Mouse (Mus musculus): ENCODE results near the gene Apc2. TPM values are rescaled to one million over a fixed set of nuclear protein-coding genes. Genes with fewer than 3 reads are reported as not detected.

Apc2 gene
- polyA plus RNA-seq, 1 experiment from 2014 or later: 0.96 TPM

DNA sequence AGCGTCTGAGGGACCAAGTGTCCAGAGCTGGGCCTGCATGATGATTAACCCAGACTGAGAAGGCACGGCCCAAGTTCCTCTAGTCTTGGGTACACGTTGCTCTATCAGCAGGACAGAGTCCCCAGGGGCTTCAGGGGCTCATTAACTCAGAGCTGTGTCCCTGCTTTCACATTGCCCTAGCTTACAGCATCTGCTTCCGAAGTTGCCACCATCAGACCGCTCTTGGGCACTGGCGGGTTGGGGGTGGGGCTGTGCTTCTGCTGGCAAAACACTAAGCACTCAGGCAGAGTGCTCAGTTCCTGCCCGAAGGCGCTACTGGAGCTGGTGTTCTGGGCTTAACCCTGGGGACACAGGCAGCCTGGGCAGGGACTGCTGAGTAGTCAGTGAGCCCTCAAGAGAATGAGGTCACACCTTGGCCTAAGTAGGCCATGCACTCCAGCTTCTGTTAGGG, 13.8 kb upstream of the Apc2 start:
- H3K4me3 ChIP-seq: no peak overlapping the region
- H3K4me2 ChIP-seq: no peak overlapping the region
- no peak overlapping the region for H3K9ac ChIP-seq
- peak; percentile 44 for ATAC-seq (replicated peaks; ENCODE audit: insufficient number of reproducible peaks, insufficient read depth, low FRiP score, low read depth)
- H3K36me3 ChIP-seq: peaks cover 80% of the 10 kb centered on the region
- peak overlapping the region; percentile 70 for H3K27ac ChIP-seq
- no peaks in the 10 kb centered on the region for H3K9me3 ChIP-seq (replicated peaks)
- H3K4me1 ChIP-seq (replicated peaks): peaks cover 25% of the 10 kb centered on the region
- WGBS: 65% methylated on average over 8 of the region's 8 CpGs
- H3K27me3 ChIP-seq: no peaks in the 10 kb centered on the region

DNA sequence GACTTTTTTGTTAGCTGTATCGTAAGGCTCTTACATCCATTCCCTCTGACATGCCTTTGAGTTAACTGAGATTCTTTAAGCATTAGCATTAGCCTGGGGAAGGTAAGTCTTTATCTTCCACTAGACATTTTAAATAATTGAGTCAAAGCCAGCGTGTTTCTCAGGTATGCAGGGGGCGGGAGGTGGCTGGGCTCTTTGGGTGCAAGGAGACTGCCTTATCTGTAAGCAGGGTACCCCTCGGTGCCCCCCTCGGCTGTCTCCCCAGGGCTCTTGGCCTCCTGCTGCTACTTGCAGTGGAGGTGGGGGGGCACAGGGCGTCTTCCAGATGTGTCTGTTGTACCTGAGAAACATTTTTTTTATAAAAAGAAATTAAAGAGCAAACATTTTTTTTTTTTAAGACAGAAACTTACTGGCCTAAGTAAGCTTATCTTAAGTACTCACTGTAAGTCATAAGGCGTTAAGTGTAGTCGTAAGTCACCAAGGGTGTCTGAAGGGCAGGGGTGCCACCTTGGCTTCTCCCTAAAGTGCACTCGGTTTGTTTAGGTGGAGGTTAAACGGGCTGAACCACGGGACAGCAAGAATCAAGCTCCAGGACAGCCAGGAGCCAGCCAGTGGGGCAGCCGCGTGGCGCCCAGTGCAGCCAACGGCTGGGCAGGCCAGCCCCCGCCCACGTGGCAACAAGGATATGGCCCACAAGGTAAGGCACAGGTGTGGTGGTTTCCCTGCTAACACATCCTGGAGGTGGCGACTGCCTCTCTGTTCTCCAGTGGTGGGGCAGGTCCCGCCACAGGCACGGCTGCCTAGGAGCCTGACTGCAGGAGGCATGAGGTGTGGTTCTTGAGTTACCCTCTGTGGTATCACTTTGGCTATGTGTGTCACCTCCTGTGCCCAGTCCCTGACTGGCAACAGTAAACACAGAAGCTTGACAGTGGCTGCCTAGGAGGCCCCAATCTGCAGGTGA, 13.0 kb upstream of the Apc2 start:
- Histone ChIP-seq H3K4me3 (no peak overlapping the region), H3K4me1 (replicated peaks) (peaks cover 25% of the 10 kb centered on the region), H3K9ac (no peak overlapping the region), H3K36me3 (peaks cover 78% of the 10 kb centered on the region), H3K9me3 (replicated peaks) (no peaks in the 10 kb centered on the region), H3K4me2 (no peak overlapping the region), H3K27ac (peak overlapping the region; percentile 70), H3K27me3 (no peaks in the 10 kb centered on the region)
- WGBS: 80% methylated on average over 20 of the region's 20 CpGs
- no peak for ATAC-seq (replicated peaks; ENCODE audit: insufficient number of reproducible peaks, insufficient read depth, low FRiP score, low read depth)

DNA sequence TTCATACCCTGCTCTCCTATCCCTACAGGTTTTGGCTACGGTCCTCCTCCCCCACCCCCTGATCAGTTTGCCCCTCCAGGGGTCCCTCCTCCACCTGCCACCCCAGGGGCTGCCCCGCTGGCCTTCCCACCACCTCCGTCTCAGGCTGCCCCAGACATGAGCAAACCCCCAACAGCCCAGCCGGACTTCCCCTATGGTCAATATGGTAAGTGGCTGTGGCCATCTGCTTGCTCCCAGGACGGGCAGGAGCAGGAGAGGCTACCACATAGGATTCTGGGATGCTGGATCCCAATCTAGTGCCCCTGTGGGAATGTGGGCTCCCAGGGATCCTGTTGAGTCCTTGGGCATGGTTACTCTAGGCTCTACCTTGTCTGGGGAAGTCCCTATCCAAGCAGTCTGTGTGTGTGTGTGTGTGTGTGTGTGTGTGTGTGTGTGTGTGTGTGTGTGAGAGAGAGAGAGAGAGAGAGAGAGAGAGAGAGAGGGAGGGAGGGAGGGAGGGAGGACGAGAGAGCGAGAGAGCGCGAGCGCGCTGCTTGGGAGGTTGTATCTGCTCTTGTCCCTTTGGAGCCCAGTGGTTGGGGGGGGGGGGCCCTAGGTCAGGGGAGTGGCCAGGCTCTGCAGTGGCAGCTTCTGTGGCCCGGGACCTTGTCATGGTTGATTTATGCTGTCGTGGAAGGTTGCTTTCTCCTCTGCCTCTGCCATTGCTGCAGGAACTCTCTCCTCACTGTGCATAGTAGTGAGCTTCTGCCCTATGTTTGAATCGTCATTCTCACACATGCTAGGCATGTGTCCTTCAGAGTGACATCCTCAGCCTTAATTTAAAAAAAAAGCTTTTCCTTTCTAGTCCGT, 10.3 kb upstream of the Apc2 start:
- Histone ChIP-seq H3K36me3 (peaks cover 64% of the 10 kb centered on the region), H3K27me3 (no peaks in the 10 kb centered on the region), H3K9ac (no peak overlapping the region), H3K4me3 (no peak overlapping the region), H3K9me3 (replicated peaks) (no peaks in the 10 kb centered on the region), H3K4me1 (replicated peaks) (peaks cover 24% of the 10 kb centered on the region), H3K4me2 (no peak overlapping the region), H3K27ac (no peak overlapping the region)
- no peak for ATAC-seq (replicated peaks; ENCODE audit: insufficient number of reproducible peaks, insufficient read depth, low FRiP score, low read depth)
- WGBS: 70% methylated on average over 9 of the region's 15 CpGs

DNA sequence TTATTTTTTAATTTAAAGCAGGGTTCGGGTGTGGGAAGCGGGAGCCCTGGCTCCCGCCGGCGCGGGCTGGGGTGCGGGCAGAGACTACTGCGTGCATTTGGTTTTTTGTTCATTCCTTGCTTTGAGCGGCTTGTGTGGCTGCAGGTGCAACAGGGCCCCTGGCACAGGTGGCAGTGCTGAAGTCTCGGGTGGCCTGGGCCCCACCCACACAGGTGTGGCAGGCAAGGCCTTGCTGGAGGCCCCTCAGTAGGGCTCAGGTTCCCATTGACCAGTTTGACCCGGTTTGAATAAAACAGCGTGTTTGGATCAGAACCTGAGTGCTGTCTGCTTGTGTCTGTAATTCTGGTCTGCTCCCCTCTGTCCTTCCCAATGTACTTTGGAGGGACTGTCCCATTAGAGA, 7.7 kb upstream of the Apc2 start:
- no peak for ATAC-seq (replicated peaks; ENCODE audit: insufficient number of reproducible peaks, insufficient read depth, low FRiP score, low read depth)
- no peak overlapping the region for H3K27ac ChIP-seq
- WGBS: 93% methylated on average over 12 of the region's 12 CpGs
- peaks cover 6% of the 10 kb centered on the region for H3K4me1 ChIP-seq (replicated peaks)
- H3K4me3 ChIP-seq: no peak overlapping the region
- peaks cover 54% of the 10 kb centered on the region for H3K36me3 ChIP-seq
- no peaks in the 10 kb centered on the region for H3K27me3 ChIP-seq
- no peaks in the 10 kb centered on the region for H3K9me3 ChIP-seq (replicated peaks)
- no peak overlapping the region for H3K4me2 ChIP-seq
- no peak overlapping the region for H3K9ac ChIP-seq

DNA sequence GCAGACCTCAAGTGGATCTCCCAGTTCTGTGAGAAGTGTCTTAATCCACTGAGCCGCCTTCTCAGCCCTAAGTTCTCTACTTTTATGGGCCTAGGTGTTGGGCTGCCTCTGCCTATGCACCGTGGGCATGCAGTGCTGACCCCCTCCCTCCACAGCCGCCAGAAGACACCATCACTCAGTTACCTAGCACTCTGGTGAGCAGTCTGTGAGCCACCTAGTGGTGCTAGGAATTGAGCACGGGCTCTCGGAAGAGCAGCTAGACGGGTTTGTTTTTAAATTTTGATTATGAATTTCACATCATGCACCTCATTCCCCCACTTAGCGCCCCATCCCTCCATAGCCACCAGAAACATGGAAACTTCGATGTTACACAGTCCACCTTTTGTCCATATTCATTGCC, 7.1 kb upstream of the Apc2 start:
- Histone ChIP-seq H3K9me3 (replicated peaks) (no peaks in the 10 kb centered on the region), H3K4me3 (no peak overlapping the region), H3K9ac (no peak overlapping the region), H3K4me2 (no peak overlapping the region), H3K4me1 (replicated peaks) (peaks cover 11% of the 10 kb centered on the region), H3K36me3 (peaks cover 52% of the 10 kb centered on the region), H3K27me3 (no peaks in the 10 kb centered on the region), H3K27ac (no peak overlapping the region)
- WGBS: 68% methylated on average over 8 of the region's 8 CpGs
- no peak for ATAC-seq (replicated peaks; ENCODE audit: insufficient number of reproducible peaks, insufficient read depth, low FRiP score, low read depth)

DNA sequence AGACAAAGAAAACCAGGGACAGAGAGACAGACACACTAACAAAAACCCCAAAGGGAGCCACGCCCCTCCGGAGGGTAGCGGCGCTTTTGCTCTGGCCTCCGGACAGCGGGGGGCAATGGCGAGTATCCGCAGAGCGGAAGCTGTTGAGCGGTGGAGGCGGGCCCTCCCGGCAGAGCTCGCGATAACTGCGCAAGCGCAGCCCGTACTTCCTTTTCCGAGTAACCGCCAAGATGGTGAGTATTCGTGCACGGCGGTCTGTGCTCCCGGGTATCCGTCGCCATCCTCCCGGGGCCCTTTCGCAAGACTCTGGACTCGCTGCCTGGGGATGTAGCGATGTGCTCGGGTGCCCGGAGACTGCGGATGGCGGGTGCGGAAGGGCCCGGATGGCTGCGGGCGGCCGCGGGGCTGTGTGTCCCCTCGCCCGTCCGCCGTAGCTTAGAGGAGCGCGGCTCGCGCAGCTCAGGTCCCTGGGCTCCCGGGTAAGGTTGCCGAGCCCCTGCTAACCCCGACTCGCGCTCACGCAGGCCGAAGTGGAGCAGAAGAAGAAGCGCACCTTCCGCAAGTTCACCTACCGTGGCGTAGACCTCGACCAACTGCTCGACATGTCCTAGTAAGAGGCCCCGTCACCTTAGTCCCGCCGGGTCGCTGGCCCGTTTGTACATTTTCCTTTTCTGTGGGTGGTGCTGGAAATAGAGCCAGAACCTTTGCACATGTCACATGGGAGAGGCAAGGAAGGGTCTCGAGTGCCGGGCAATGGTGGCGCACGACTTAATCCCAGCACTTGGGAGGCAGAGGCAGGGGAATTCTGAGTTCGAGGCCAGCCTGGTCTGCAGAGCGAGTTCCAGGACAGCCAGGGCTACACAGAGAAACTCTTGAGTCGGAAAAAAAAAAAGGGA, 3.3 kb upstream of the Apc2 start, which contains the start of gene Rps15:
Gene Rps15 (plus strand): TSS at position 203 of the 896 bp plus-strand sequence.
- Histone ChIP-seq H3K9ac (peak within 1 kb of the TSS; percentile 95), H3K27me3 (peaks cover 11% of the 10 kb centered on the region), H3K4me1 (replicated peaks) (peaks cover 39% of the 10 kb centered on the region), H3K4me3 (peak within 1 kb of the TSS; percentile 83), H3K4me2 (peak within 1 kb of the TSS; percentile 78), H3K27ac (peak within 1 kb of the TSS; percentile 83), H3K36me3 (peaks cover 28% of the 10 kb centered on the region), H3K9me3 (replicated peaks) (no peaks in the 10 kb centered on the region)
- ATAC-seq (replicated peaks; ENCODE audit: insufficient number of reproducible peaks, insufficient read depth, low FRiP score, low read depth): peak; percentile 92
- WGBS: under 1% methylated on average over 72 of the region's 72 CpGs

DNA sequence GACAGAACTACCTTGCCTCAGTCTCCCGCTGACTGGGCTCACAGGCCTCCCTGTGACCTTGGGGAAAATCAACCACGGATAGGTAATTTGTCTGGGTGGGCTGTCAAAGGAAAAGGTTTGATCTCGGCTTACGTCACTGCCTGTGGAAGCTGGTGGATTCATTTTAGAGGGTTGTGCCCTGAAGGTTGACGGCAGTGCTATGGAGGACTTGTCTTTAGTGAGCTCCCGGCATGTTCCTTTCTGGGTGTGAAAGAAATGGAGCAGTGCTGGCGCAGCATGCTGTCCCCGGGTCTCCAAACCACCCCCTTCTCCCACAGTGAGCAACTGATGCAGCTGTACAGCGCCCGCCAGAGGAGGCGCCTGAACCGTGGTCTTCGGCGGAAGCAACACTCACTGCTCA, 2.5 kb upstream of the Apc2 start:
- Histone ChIP-seq H3K27ac (peak overlapping the region; percentile 83), H3K36me3 (peaks cover 21% of the 10 kb centered on the region; the same call in 1 of the 2 replicates), H3K4me3 (peak overlapping the region; percentile 83), H3K9ac (peak overlapping the region; percentile 95), H3K9me3 (replicated peaks) (no peaks in the 10 kb centered on the region), H3K4me1 (replicated peaks) (peaks cover 40% of the 10 kb centered on the region), H3K27me3 (peaks cover 19% of the 10 kb centered on the region), H3K4me2 (peak overlapping the region; percentile 78)
- ATAC-seq (replicated peaks; ENCODE audit: insufficient number of reproducible peaks, insufficient read depth, low FRiP score, low read depth): no peak
- 24% methylated on average over 14 of the region's 14 CpGs for WGBS

DNA sequence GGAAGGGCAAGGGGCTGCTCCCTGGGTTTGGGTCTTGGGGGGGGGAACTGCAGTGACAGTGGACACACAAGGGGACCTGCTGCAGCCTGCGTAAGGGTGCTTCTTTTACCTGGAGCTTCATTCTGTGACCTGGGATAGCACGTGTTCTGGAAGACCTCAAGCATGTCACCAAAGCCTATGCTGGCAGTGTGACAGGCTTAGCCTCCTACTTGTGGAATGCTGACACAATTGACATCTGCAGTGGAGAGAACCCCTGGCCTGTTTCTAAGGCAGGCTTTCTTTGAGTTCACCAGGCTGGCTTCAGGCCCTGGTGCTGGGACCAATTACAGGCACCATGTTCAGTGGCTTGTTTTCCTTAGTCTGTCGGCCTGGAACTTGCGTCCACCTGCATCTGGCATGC, 1.5 kb upstream of the Apc2 start:
- H3K9me3 ChIP-seq (replicated peaks): no peaks in the 10 kb centered on the region
- peaks cover 40% of the 10 kb centered on the region for H3K4me1 ChIP-seq (replicated peaks)
- H3K4me3 ChIP-seq: no peak overlapping the region
- H3K9ac ChIP-seq: no peak overlapping the region
- H3K4me2 ChIP-seq: no peak overlapping the region
- ATAC-seq (replicated peaks; ENCODE audit: insufficient number of reproducible peaks, insufficient read depth, low FRiP score, low read depth): no peak
- H3K36me3 ChIP-seq: peaks cover 15% of the 10 kb centered on the region; the same call in 1 of the 2 replicates
- WGBS: 64% methylated on average over 4 of the region's 4 CpGs
- H3K27ac ChIP-seq: no peak overlapping the region
- H3K27me3 ChIP-seq: peaks cover 29% of the 10 kb centered on the region

DNA sequence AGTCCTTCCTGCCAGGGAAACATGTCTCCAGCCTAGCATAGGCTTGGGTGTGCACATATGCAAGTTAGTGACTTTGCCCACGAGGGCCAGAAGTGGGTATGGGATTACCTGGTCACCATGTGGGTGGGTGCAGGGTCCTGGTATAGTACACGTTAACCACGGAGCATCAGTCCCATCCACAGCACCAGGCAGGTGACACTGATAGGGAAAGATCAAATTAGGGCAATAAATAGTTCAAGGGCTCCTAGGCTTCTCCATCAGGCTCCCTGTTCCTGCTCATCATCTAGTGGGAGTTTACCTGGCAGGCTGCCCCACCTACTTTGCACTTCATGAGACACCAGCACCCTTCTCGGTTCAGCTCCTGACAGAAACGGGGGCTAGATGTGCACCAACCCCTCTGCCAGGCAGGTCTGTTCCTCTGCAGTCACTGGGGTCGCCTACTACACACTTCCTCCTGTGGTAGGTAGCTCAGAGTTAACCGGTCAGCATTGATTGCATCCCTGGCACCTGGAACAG, 931 bp upstream of the Apc2 start:
- Histone ChIP-seq H3K4me3 (no peak overlapping the region), H3K27ac (no peak overlapping the region), H3K9me3 (replicated peaks) (no peaks in the 10 kb centered on the region), H3K4me1 (replicated peaks) (peaks cover 40% of the 10 kb centered on the region), H3K27me3 (peaks cover 34% of the 10 kb centered on the region), H3K36me3 (peaks cover 15% of the 10 kb centered on the region; the same call in 1 of the 2 replicates), H3K9ac (no peak overlapping the region), H3K4me2 (no peak overlapping the region)
- ATAC-seq (replicated peaks; ENCODE audit: insufficient number of reproducible peaks, insufficient read depth, low FRiP score, low read depth): no peak
- WGBS: 47% methylated on average over 7 of the region's 7 CpGs

DNA sequence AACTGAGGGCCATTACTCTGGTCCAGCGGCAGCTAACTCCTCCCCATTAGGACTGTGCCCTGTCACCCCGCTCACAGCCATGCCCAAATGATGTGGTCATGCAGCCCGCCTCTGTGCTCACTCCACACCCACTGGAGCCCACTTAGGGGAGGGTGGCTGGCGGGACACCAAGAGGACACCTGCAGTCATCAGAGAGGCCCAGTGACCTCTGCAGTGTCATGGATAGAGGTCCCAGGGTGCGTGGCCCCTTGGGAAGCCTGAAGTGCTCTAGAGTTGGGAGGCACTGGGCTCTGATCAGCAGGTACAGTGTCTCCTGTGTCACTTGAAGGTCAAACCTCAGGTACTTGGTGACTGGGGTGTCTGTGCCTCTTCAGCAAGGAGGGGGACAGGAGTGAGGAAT, 1.0 kb downstream of the Apc2 start:
- Histone ChIP-seq H3K27ac (no peak overlapping the region), H3K4me1 (replicated peaks) (peaks cover 38% of the 10 kb centered on the region), H3K9me3 (replicated peaks) (no peaks in the 10 kb centered on the region), H3K27me3 (peaks cover 54% of the 10 kb centered on the region), H3K4me3 (0 out of 2 replicates have a peak overlapping the region, but pooled peaks have one; percentile 52), H3K9ac (no peak overlapping the region), H3K36me3 (peaks cover 15% of the 10 kb centered on the region; the same call in 1 of the 2 replicates), H3K4me2 (0 out of 2 replicates have a peak overlapping the region, but pooled peaks have one; percentile 84)
- no peak for ATAC-seq (replicated peaks; ENCODE audit: insufficient number of reproducible peaks, insufficient read depth, low FRiP score, low read depth)
- 76% methylated on average over 5 of the region's 5 CpGs for WGBS

All from heart, embryonic 15.5 days (tissue).